8 mouse cellular contexts compared by ENCODE assay signal in genomic region chr5:140506096-140506794, GRCm38 (mm10). TPM values are rescaled to one million over a fixed set of nuclear protein-coding genes. Genes with fewer than 3 reads are reported as not detected.
DNase-seq lines count a peak whose midpoint lies in the region; ATAC-seq and TF ChIP-seq lines count a peak whose summit lies in the region.
"Had no signal": no experiment of that assay in that cellular context is flagged by ENCODE, and none has a peak within 500 bp of the region (broad histone marks: within the 10 kb centered on the region; RNA-seq: fewer than 3 reads in every experiment).

No protein-coding gene starts in this region.

- H3K36me3 ChIP-seq in forebrain, embryonic 15.5 days: no peaks in the 10 kb centered on the region
- no peaks in the 10 kb centered on the region for H3K36me3 ChIP-seq in limb, embryonic 15.5 days
- H3K36me3 ChIP-seq in neural tube, embryonic 13.5 days: no peaks in the 10 kb centered on the region

- peak; percentile 11 for TF ChIP-seq CTCF in left cerebral cortex, adult 2 months (IDR thresholded peaks at IDR 0.05)

- ATAC-seq in forebrain, embryonic 15.5 days (replicated peaks): peak; percentile 28
- ATAC-seq in limb, embryonic 15.5 days (ENCODE audit: insufficient number of reproducible peaks, low FRiP score, low TSS enrichment, low read depth): no peak
- peak; percentile 33 for ATAC-seq in neural tube, embryonic 13.5 days (ENCODE audit: low read depth)

- peak overlapping the region; percentile 63 for H3K4me2 ChIP-seq in forebrain, embryonic 15.5 days (replicated peaks)
- peak overlapping the region; percentile 79 for H3K4me2 ChIP-seq in limb, embryonic 15.5 days
- H3K4me2 ChIP-seq in neural tube, embryonic 13.5 days: peak overlapping the region; percentile 80

- H3K9ac ChIP-seq in forebrain, embryonic 15.5 days (replicated peaks): peak overlapping the region; percentile 56
- peak overlapping the region; percentile 58 for H3K9ac ChIP-seq in limb, embryonic 15.5 days
- peak overlapping the region; percentile 79 for H3K9ac ChIP-seq in neural tube, embryonic 13.5 days

- peaks cover 59% of the 10 kb centered on the region for H3K4me1 ChIP-seq in forebrain, embryonic 15.5 days
- peaks cover 66% of the 10 kb centered on the region for H3K4me1 ChIP-seq in limb, embryonic 15.5 days
- H3K4me1 ChIP-seq in neural tube, embryonic 13.5 days (replicated peaks): peaks cover 73% of the 10 kb centered on the region

- peak overlapping the region; percentile 80 for H3K27ac ChIP-seq in left cerebral cortex, adult 2 months
- H3K27ac ChIP-seq in forebrain, embryonic 15.5 days (replicated peaks): peak overlapping the region; percentile 66
- H3K27ac ChIP-seq in limb, embryonic 15.5 days: peak overlapping the region; percentile 85
- peak overlapping the region; percentile 79 for H3K27ac ChIP-seq in neural tube, embryonic 13.5 days (replicated peaks)

- no peaks in the 10 kb centered on the region for H3K27me3 ChIP-seq in forebrain, embryonic 15.5 days
- H3K27me3 ChIP-seq in limb, embryonic 15.5 days: no peaks in the 10 kb centered on the region
- peaks cover 6% of the 10 kb centered on the region for H3K27me3 ChIP-seq in neural tube, embryonic 13.5 days

- H3K9me3 ChIP-seq in forebrain, embryonic 15.5 days: no peaks in the 10 kb centered on the region
- no peaks in the 10 kb centered on the region for H3K9me3 ChIP-seq in limb, embryonic 15.5 days
- no peaks in the 10 kb centered on the region for H3K9me3 ChIP-seq in neural tube, embryonic 13.5 days

- peak; percentile 24 to 30 for DNase-seq in left cerebral cortex, adult 2 months (ENCODE audit: extremely low spot score in 1 of 2, low spot score in 2 of 2)
- no peak for DNase-seq in left cerebral cortex, adult 11 months (ENCODE audit: low spot score)
- peak; percentile 70 for DNase-seq in adipocyte (ENCODE audit: low spot score)
- DNase-seq in urinary bladder, adult 18-20 months (ENCODE audit: low spot score in 2 of 2): no peak

- WGBS in forebrain, embryonic 15.5 days: 38% methylated on average over 22 of the region's 22 CpGs
- 25% methylated on average over 22 of the region's 22 CpGs for WGBS in limb, embryonic 15.5 days
- 37% methylated on average over 22 of the region's 22 CpGs for WGBS in neural tube, embryonic 13.5 days

- intact Hi-C loops in left cerebral cortex, adult 2 months (cut with DNase I): no loop called here

- peak overlapping the region; percentile 54 for H3K4me3 ChIP-seq in left cerebral cortex, adult 2 months
- peak overlapping the region; percentile 58 for H3K4me3 ChIP-seq in forebrain, embryonic 15.5 days
- peak overlapping the region; percentile 67 for H3K4me3 ChIP-seq in limb, embryonic 15.5 days
- H3K4me3 ChIP-seq in neural tube, embryonic 13.5 days: peak overlapping the region; percentile 70

RNA-seq across cellular contexts. Expression of gene Chst12, which starts 0.9 kb away (rescaled TPM):
- 10 to 100 TPM; 16.2 to 17.5 TPM for total RNA-seq in left cerebral cortex, adult 2 months (2021)
- polyA plus RNA-seq in forebrain, embryonic 15.5 days (2015; fragmentation: Nextera tagmentation; extraction: Ambion mirVana): 19.0 and 19.4 TPM in 2 replicates
- polyA plus RNA-seq in limb, embryonic 15.5 days (2015; fragmentation: Nextera tagmentation; extraction: Ambion mirVana): 28.3 and 36.3 TPM in 2 replicates
- 21.6 and 24.9 TPM in 2 replicates for polyA plus RNA-seq in neural tube, embryonic 13.5 days (2015; fragmentation: Nextera tagmentation; extraction: Ambion mirVana)

RNA-seq across cellular contexts. Expression of gene Grifin, which starts 58.6 kb away (rescaled TPM):
- total RNA-seq in left cerebral cortex, adult 2 months (2021): not detected
- polyA plus RNA-seq in forebrain, embryonic 15.5 days (2015; fragmentation: Nextera tagmentation; extraction: Ambion mirVana): 0.33 TPM in 1 of 2 replicates, not detected in the other
- 0.31 TPM in 1 of 2 replicates, not detected in the other for polyA plus RNA-seq in limb, embryonic 15.5 days (2015; fragmentation: Nextera tagmentation; extraction: Ambion mirVana)
- not detected in 2 replicates for polyA plus RNA-seq in neural tube, embryonic 13.5 days (2015; fragmentation: Nextera tagmentation; extraction: Ambion mirVana)
- total RNA-seq: neutrophil, adult 5-6 weeks had no signal

Comparison
In these comparisons a context has a peak if more than half of its experiments do, and no peak if none do; other contexts are left out.
1. DNase-seq: peak in left cerebral cortex, adult 2 months (2 of 2) and adipocyte (single experiment); none in left cerebral cortex, adult 11 months (single experiment) and urinary bladder, adult 18-20 months (0 of 2).
2. Peak in every context shown above with its lines, with median percentiles within 50 percentile points of each other: H3K27ac ChIP-seq, H3K4me3 ChIP-seq, H3K4me2 ChIP-seq and H3K9ac ChIP-seq.